ENCODE assay signal across 13 mouse cellular contexts in the genomic region with DNA sequence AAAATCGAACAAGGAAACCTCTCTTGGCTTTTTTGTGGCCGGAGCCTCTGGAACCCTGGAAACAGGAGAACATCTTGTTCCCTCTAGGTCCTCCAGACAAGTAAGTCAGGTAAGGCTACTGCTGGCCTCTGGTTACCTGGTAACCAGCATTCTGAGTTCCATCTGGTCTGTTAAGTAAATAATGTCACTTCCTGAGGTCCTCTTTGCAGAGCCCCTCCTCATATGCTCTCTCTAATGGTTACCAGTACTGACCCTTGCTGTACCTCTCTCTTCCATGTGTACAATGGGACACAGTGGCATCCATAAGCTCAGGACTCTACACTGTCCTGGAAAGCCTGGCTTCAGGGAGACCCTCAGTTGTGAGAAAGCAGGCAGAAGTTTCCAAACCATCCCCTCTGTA. TPM values are rescaled to one million over a fixed set of nuclear protein-coding genes. Genes with fewer than 3 reads are reported as not detected.
"Had no signal": no experiment of that assay in that cellular context is flagged by ENCODE, and none has a peak within 500 bp of the region (broad histone marks: within the 10 kb centered on the region; RNA-seq: fewer than 3 reads in every experiment).

Gene Gm6309 (minus strand): TSS at position 101 of the 400 bp plus-strand sequence.

RNA-seq across cellular contexts. Expression of gene Gm6309, which starts in this region (rescaled TPM):
- polyA plus RNA-seq: neural tube, embryonic 12.5 days; neural tube, embryonic 13.5 days; neural tube, embryonic 14.5 days; neural tube, embryonic 15.5 days; small intestine, adult 2 months; spleen, adult 2 months; stomach, embryonic 14.5 days; stomach, embryonic 15.5 days; stomach, embryonic 16.5 days; stomach, postnatal 0 days; thymus, adult 2 months; thymus, postnatal 0 days; urinary bladder, adult 2 months had no signal
